Mouse (Mus musculus): ENCODE results near the gene Gm3045. TPM values are rescaled to one million over a fixed set of nuclear protein-coding genes. Genes with fewer than 3 reads are reported as not detected.

Gm3045 gene
- total RNA-seq (2023): not detected

DNA sequence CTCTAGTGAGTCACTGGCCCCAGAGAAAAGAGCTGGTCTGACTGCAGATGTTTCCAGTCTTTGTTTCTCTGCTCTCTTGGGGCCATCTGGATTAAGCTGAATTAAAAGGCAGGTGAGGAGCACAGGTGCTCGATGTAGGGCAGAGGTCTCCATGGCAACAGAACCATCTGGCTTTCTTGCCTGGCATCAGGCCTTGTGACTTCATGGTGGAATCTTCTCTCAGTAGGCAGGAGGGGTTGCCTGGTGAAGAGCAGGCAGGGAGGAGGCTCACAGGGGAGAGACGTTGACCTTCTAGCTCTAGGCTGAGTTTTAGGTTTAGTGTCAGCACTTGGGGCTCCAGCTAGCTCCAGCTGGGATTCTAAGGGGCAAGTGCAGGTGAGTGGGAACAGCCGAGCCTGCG lies at the start of gene Gm3045:
Gm3045 (plus strand) TSS at position 230 of the 400 bp plus-strand sequence.

DNA sequence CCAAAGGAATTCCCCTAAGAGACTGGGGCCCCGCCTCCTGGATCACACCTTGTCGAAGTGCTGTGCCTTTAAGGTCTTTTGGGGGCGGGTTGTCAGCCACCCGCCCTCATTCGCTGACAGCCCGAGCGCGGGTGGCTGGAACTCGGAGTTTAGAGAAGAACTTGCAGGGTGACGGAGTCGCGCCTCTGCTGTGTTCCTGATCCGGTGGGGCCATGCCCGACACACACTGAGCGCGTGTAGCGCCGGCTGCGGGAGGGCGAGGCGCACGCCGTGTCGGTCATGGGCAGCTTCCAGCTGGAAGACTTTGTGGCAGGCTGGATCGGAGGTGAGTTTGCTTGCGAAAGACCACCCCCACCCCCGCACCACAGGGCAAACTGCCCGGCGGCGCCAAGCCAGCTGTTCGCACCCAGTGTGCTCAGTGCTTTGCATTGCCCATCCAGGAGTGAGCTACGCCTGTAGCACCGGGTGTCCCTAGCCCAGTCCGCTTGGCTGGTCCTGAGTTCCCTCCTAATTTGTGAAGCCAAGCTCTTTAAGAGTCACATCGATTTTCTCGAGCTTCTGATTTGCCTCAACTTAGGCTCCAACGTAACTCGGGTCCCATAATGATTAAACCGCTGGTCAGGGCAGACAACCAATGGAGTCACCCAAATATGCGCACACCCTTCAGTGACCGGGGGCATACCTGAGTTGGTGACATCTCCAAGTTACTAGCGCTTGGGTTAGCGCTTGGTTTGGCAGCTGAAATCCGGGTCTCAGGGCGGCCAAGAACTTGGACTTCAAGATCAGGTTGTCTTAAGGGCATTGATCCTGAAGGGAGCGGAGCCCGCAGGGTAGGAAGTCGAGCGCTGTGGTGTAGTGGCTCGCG lies 12.0 kb downstream of the Gm3045 start, which contains the start of gene Slc25a48:
Slc25a48 (plus strand) TSS at position 145 of the 865 bp plus-strand sequence.

DNA sequence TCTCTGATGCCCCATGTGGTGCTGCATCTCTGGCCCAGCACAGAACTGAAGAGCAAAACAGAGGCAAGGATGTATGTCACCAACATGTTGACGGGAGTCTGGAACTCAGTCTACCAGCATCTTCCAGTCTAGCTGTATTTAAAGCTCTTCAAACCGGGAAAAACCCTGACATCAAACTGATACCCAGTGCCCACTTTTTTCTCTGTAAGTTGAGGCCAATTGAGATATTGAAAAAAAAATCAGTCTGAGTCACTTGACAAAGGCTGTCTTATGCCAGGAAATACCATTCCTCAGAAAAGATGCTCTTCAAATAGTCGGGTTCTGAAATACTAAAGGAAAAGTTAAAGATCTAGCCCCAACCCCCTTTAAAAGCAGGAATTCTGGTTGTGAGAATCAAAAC lies 55.8 kb downstream of the Gm3045 start, which contains the start of gene Il9:
Il9 (minus strand) TSS at position 101 of the 400 bp plus-strand sequence.

Other genes starting within 250 kb of the Gm3045 start
- 1.6 TPM for gene Tifab, start 247.7 kb upstream of the Gm3045 start, total RNA-seq (2023)
- not detected for gene Neurog1, start 174.4 kb upstream of the Gm3045 start, total RNA-seq (2023)
- gene Cxcl14, start 130.0 kb upstream of the Gm3045 start, total RNA-seq (2023): not detected
- not detected for gene Slc25a48, start 11.8 kb downstream of the Gm3045 start, total RNA-seq (2023)
- gene Il9, start 55.7 kb downstream of the Gm3045 start, total RNA-seq (2023): not detected
- 1.1 TPM for gene Fbxl21, start 95.9 kb downstream of the Gm3045 start, total RNA-seq (2023)
- gene Lect2, start 121.9 kb downstream of the Gm3045 start, total RNA-seq (2023): not detected
- 4.1 TPM for gene Tgfbi, start 182.9 kb downstream of the Gm3045 start, total RNA-seq (2023)